Mouse (Mus musculus) B cell, adult 2 months (primary cell): Measurements from ENCODE around the gene Sorcs3.

Experiments used
- DNase-seq, 2 experiments: peaks; one replicate each; pipeline ENCODE4 v3.0.0; 2022

The Sorcs3 gene

DNA sequence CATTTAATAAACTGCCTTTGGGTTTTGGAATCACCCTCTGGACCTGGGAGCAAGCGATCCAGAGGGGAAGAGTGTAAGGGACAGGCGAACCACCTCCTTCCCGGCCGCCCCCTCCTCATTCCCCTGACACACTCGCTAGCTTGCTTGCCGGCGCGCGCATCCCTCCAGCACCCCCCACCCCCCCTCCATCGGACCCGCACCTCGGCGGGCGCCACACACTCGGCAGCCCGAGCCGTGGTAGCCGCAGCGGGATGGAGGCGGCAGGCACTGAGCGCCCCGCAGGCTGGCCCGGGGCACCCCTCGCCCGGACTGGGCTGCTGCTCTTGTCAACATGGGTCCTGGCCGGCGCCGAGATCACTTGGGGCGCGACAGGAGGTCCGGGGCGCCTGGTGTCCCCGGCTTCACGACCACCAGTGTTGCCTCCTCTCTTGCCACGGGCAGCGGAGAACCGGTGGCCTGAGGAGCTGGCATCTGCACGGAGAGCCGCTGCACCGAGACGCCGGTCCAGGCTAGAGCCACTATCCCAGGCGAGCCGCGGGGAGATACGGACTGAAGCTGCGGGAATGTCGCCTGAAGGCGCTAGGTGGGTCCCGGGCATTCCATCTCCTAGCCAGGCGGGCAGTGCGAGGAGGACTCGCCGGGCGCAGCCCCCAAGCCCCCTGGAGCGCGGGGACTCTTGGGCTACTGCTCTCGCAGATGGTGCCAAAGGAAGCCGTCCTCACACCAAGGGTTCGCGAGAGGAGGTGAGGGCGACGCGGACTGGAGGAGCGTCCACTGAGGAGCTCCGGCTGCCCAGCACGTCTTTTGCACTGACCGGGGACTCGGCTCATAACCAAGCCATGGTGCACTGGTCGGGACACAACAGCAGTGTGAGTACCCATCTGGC is at the start of gene Sorcs3:
Gene Sorcs3 (plus strand): TSS at position 97 of the 886 bp plus-strand sequence.
- no peak for DNase-seq

DNA sequence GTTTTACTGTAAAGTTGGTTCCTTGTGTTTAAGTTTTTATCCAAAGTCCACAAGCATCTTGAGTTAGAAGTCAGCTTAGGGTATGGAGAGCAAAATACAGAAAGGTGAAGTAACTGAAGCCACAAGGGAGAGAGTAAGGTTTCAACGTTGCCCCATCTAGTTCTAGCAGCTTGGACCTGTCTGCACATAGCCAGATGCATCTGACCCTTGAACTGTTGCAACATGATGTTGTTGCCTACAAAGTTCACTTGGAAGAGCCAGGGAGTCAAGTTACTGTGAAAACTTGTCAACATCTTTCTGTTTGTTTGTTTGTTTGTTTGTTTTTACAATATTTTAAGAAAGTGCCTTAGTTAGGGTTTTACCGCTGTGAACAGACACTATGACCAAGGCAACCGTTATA is 40.5 kb upstream of the Sorcs3 start:
- no peak for DNase-seq

GRCm38 (mm10) chr19:48167110-48167509 is 38.7 kb upstream of the Sorcs3 start:
- no peak for DNase-seq

DNA sequence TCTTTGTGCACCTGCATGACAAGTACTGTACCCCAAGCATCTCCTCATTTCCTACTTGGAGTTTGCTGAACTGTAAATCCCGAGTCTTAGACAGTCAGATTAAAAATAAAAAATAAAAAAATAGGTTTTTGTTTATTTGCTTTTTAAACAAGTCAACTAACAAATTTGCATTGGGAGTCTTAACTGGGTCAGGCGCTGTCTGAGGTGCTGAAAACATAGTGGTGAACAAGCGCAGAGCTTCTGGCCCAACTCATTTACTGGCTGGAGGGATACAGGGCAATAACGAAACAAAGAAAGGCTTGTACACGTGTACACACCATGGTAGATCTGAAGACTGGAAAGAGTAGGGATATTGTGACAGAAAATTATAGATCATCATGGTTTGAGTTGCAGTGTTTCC is 37.5 kb upstream of the Sorcs3 start:
- no peak for DNase-seq

- DNase-seq: no peak
Observed at GRCm38 (mm10) chr19:48174717-48175116, 31.1 kb upstream of the Sorcs3 start.

GRCm38 (mm10) chr19:48203928-48204470 is 1.8 kb upstream of the Sorcs3 start:
- DNase-seq: no peak

DNA sequence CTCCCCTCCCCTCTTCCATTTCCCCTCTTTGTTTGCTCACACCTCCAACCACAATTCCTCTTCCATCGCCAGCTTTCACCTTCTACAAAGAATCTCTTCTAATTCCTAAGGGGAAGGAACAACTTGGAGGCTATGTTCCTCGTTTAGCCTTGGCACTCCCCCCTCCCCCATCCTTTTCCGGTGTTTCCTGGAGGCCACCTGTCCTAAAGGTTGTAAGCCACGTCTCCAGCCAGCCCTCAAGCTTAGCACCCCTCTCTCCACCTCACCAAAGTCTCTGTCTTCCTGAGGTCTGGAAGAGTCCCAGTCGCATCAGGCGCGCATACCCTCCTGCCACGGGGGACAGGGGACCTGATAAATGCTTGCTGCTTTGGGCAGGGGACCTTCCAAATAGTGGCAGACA is 1.3 kb upstream of the Sorcs3 start:
- no peak for DNase-seq

DNA sequence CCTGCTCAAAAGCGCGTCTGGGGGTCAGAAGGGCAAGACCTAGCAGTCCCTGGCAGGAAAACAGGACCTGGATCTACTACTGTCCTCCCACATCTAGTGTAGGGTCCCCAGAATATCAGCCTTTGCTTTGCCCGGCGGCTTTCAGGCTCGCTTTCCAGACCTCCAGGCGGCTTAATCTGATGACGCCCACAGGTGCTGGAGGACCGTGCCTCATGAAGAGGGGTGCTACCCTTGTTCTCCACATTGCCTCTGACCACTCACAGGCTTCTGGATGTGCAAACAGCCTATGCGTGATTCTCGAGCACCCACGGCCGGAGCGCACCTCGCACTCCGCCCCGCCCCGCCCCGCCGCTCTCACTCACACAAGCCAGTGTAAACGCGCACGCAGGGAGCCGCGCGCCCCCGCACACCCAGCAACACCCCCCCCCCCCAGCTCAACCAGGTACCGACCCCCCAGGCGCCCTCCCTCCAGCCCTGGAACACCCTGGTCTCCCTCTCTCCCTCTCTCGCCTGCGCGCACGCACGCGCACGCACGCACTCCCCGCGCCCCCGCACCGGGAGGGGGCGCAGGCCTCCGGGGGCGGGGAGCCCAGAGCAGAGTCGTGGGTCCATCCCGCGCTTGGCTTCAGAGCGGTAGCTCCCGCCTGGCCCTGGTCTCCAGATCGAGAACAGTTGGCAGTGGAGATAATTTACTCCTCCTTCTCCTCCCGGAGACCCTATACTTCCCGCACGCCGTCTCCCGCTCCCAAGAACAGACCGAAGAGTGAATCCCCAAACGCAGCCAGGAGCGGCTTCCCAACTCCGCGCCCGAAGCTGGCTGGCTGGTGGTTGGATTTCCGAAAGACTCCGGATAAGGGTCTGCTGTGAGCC is 698 bp upstream of the Sorcs3 start:
- no peak for DNase-seq

GRCm38 (mm10) chr19:48206861-48207730 is 1.3 kb downstream of the Sorcs3 start:
- no peak for DNase-seq

DNA sequence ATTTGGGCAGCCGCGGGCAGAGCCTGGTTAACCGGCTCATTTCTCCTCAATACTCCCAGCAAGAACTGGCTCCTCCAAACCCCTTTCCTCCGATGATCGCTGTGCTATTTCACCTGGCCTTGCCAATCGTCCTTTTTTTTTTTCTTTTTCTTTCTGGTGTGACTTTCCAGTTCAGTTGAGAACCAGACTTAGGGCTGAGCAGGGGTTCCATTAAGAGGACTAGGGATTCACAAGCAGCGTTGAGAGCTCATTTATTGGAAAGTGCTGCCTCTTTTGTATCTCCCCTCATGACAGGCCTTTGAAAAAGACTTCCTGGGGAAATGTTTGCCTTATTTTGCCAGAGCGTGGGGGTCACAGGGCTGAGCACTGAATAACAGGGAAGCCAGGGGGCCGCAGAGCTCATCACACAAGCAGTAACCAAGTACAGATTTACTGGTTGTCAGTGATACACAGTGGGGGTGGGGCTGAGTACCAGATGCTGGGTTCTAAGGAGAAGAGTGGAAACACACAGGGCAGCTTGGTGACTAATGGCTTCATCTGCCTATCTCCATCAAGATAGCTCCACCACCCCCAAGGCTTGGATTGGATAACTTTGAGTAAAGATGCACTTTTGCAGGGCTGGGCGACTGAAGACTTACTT is 2.0 kb downstream of the Sorcs3 start:
- DNase-seq: no peak

DNA sequence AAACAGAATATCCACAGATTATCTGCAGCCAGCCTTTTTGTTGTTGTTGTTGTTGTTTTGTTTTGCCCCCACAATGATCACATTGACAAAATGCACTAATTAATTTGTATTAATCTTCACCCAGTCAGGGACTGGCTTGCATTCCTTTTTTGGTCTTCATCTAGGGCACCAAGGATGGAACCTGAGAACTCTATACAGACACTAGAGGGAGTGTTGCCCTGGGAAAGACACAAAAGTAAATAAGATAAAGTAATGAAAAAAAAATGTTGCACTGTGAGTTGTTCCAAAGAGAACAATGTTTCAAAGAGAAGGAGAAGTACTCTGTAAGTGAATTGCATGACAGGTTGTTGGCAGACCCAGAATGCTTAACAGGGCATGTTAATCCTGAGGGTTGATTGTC is 9.6 kb downstream of the Sorcs3 start:
- DNase-seq: no peak

DNA sequence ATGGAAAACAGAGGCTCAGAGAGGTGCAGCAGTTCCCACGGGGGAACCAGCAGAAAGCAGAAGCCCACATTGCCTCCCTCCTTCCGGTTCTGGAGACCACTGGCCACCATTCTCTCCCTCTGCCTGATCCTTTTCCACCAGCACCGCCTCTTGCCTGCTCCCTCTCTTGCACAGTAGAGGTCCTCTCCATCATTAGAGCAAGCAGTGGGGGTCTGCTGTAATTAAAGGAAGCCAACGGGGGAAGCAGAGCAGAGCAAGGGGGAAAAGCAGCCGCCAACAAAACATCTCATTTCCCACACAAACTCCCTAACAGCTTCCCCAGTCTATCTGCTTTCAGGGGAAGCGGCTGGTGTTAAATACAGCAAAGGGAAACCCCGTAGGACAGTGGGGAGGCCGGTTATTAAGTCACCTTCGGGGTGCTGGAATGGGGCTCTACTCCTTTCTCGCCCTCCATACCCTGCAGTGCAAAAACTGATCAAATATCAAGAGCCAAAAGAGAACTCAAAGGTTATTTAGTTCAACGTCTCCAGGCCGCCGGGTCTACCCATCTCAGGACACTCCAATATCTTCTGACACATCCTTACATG is 32.1 kb downstream of the Sorcs3 start:
- no peak for DNase-seq

- no peak for DNase-seq
Observed at GRCm38 (mm10) chr19:48238391-48238790, 32.6 kb downstream of the Sorcs3 start.

DNA sequence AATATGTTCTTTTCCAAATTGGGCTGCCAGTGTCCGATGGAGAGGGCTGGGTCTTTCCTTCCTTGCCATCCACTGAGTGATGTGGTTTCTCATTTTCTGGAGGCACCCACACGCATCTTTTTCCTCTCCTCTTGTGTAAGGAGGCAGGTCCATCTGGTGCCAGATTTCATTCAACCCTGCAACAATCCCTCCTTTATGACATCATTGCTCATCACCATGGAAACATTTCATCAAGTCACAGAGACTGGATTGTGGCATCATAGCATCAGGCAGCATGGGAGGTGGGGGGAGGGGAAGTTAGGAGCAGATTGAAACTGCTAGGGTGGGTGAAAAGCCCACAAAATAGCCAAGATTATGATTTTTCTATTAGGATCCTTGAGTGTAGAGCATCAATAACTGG is 35.1 kb downstream of the Sorcs3 start:
- no peak for DNase-seq

- no peak for DNase-seq
Observed at GRCm38 (mm10) chr19:48244036-48244435, 38.2 kb downstream of the Sorcs3 start.

DNA sequence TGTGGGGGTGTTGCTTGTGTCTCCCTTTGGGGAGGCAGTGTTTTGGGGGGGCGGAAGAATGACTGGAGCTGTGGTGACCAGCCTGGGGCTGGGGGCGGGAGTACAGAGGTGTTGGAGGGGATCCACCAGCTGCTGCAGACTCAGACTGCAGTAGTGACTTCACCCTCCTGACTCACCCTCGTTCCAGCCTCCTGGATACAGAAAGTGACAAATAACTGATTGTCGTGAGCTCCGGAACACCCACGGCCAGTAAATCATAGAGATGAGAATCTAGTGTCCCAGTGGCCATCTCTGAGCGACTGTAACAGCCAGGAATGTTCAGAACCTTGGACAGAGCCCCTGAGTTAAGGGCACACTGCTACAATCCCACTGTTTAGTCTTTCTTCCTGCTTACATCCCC is 53.4 kb downstream of the Sorcs3 start:
- no peak for DNase-seq

DNA sequence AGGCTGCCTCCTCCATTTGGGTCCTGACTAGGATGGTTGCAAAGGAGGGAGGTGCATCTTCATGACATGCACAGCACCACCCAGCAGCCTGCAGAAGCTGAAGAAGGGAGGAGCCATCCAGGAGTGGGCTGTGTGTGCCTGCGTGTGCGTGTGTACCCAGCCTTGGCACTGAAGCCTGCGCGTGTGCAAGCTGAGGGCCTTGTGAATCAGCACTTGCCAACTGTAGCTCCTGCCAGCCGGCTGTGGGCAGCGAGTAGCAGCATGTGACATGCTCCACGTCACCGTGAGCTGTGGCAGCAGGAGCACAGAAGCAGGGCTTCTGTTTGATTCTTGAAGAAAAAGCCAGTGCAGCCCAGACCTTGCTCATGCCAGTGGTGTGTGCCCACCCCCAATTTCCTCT is 54.8 kb downstream of the Sorcs3 start:
- no peak for DNase-seq

GRCm38 (mm10) chr19:48263750-48264149 is 57.9 kb downstream of the Sorcs3 start:
- DNase-seq: no peak

GRCm38 (mm10) chr19:48280273-48280672 is 74.4 kb downstream of the Sorcs3 start:
- DNase-seq: no peak

DNA sequence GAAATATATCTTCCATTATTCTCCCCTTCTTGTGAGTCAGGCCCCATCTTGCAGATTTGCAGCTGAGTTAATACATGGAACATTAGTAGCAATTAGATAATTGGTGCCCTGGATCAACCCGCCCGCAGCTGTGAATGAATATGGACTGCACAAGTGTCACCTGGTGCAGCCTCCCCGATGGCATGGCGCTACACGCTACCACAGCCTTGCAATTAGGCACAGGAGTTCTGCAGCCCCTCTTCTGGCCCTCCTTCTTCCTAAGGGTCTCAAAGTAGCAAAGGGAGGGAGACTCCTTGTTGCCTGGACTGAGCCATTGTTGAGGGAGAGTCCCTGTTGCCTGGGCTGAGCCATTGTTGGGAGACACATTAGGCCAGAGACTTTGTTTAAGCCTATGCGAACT is 76.4 kb downstream of the Sorcs3 start:
- DNase-seq: no peak

DNA sequence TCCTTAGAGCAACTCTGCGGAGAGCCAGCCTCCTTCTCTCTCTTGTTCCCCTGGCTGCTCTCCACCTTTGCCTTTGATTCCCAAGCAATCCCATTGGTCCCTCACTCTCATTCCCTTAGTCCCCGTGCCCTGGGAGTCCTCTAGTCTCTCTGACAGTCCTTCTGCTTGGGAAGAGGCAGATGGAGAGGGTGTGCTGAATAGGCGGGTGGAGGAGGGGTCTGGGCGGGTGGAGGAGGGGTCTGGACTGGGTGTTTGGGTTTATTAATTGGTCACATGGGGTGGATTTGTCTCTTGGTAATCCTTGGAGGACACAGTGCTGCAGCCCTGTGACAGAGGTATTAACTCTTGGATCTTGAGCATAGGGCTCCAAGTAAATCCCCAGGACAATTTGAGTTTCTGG is 77.4 kb downstream of the Sorcs3 start:
- DNase-seq: no peak
